In the genomic region with DNA sequence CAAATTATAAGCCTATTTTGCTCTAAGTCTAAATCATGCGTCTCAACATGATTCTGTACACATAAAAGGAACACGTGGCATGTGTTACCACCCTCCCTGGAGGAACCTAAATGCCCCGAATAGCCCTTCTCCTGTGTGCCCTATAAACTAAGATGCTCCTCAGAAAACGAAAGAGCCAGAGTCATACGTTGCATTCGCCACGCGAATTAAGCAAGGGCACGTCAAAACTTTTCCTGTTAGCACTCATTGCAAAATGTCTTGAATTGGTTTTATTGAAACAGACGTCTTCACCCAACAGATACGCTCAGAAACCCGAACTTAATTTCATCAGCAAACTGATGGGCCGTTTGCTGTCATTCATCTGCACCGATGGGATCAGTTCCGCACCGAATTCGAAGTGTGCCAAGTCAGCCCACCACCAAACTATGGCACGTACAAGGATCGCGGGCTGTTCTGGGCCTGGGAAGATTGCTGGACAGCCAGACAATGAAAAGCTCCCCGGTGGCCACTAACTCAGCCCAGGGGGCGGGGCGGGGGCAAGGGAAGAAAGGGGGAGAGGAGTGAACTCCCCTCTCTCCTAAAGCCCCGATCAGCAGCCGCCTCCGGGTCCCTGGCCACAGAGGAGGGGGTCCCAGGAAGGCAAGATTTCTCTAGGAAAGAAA, we compare ENCODE assay signal across 8 mouse cellular contexts. TPM values are rescaled to one million over a fixed set of nuclear protein-coding genes. Genes with fewer than 3 reads are reported as not detected.
DNase-seq lines count a peak whose midpoint lies in the region; ATAC-seq and TF ChIP-seq lines count a peak whose summit lies in the region.

No protein-coding gene starts in this region.

- no peak for TF ChIP-seq POLR2A in cerebellum, adult 2 months (IDR thresholded peaks at IDR 0.05; ENCODE audit: borderline replicate concordance, insufficient read depth, low read length)
- no peak for TF ChIP-seq POLR2A in testis, adult 2 months (IDR thresholded peaks at IDR 0.05; ENCODE audit: control insufficient read depth, low read depth, low read length)

- TF ChIP-seq CTCF in cerebellum, adult 2 months (IDR thresholded peaks at IDR 0.05; ENCODE audit: borderline replicate concordance, insufficient read depth, low read depth, low read length): no peak
- no peak for TF ChIP-seq CTCF in intestine, postnatal 0 days (IDR thresholded peaks at IDR 0.05; ENCODE audit: low read depth)
- TF ChIP-seq CTCF in testis, adult 2 months (IDR thresholded peaks at IDR 0.05; ENCODE audit: control insufficient read depth, insufficient read depth, insufficient replicate concordance, low read depth, low read length): no peak

- WGBS in cerebellum, adult 2 months: 2% methylated on average over 26 of the region's 26 CpGs
- 3% methylated on average over 26 of the region's 26 CpGs for WGBS in intestine, postnatal 0 days

- peak in 1 of 2 experiments; percentile 36 for DNase-seq in cerebellum, adult 2 months
- no peak for DNase-seq in cerebellum, postnatal 36 days
- peak; percentile 60 for DNase-seq in adrenal gland, postnatal 10 days
- peak; percentile 36 for DNase-seq in forelimb bud, embryonic 11.5 days (ENCODE audit: low read depth, low spot score)
- DNase-seq in lung, postnatal 4 days: peak; percentile 50 to 53
- DNase-seq in left cerebral cortex, postnatal 14 days (ENCODE audit: low spot score in 2 of 2): no peak

- no peak for ATAC-seq in intestine, postnatal 0 days

- H3K9ac ChIP-seq in intestine, postnatal 0 days (ENCODE audit: low read depth, low read length): peak overlapping the region; percentile 63

- peak overlapping the region; percentile 82 for H3K4me3 ChIP-seq in cerebellum, adult 2 months (replicated peaks; ENCODE audit: insufficient read depth, low read depth, low read length)
- H3K4me3 ChIP-seq in intestine, postnatal 0 days (ENCODE audit: low read depth, low read length): peak overlapping the region; percentile 63
- H3K4me3 ChIP-seq in testis, adult 2 months (ENCODE audit: control insufficient read depth, low read depth, low read length): peak overlapping the region; percentile 91

- H3K36me3 ChIP-seq in intestine, postnatal 0 days (ENCODE audit: control insufficient read depth, insufficient read depth): no peaks in the 10 kb centered on the region
- H3K36me3 ChIP-seq in testis, adult 2 months (ENCODE audit: control insufficient read depth, insufficient read depth, low read length): no peaks in the 10 kb centered on the region; the same call in 1 of the 2 replicates

- no peaks in the 10 kb centered on the region for H3K9me3 ChIP-seq in intestine, postnatal 0 days (ENCODE audit: control insufficient read depth)

- no peak overlapping the region; the same call in 1 of the 2 replicates for H3K27ac ChIP-seq in cerebellum, adult 2 months (ENCODE audit: insufficient read depth, low read length)
- H3K27ac ChIP-seq in intestine, postnatal 0 days (ENCODE audit: low read depth, low read length): peak overlapping the region; percentile 15; the same call in 1 of the 2 replicates
- H3K27ac ChIP-seq in testis, adult 2 months (ENCODE audit: control insufficient read depth, insufficient read depth, low read depth, low read length): peak overlapping the region; percentile 62

- peak overlapping the region; percentile 93 for H3K4me2 ChIP-seq in intestine, postnatal 0 days (replicated peaks; ENCODE audit: low read depth)

- intact Hi-C loops in left cerebral cortex, postnatal 14 days (cut with DNase I): no loop called here

- peaks cover 10% of the 10 kb centered on the region for H3K4me1 ChIP-seq in cerebellum, adult 2 months (ENCODE audit: control insufficient read depth, insufficient read depth, low read length)
- no peaks in the 10 kb centered on the region for H3K4me1 ChIP-seq in intestine, postnatal 0 days (replicated peaks; ENCODE audit: control insufficient read depth, insufficient read depth, low read length)
- peaks cover 5% of the 10 kb centered on the region for H3K4me1 ChIP-seq in testis, adult 2 months (ENCODE audit: control insufficient read depth, insufficient read depth, low read length)

- H3K27me3 ChIP-seq in cerebellum, adult 2 months (ENCODE audit: control insufficient read depth, insufficient read depth, low read length): no peaks in the 10 kb centered on the region
- H3K27me3 ChIP-seq in intestine, postnatal 0 days (replicated peaks; ENCODE audit: control insufficient read depth, insufficient read depth, low read length): no peaks in the 10 kb centered on the region
- H3K27me3 ChIP-seq in testis, adult 2 months (ENCODE audit: control insufficient read depth, insufficient read depth, low read length): no peaks in the 10 kb centered on the region

RNA-seq across cellular contexts. Expression of gene Nxn, which starts 1.2 kb away (rescaled TPM):
- 24.3 and 29.8 TPM in 2 replicates for polyA plus RNA-seq in cerebellum, adult 2 months (2012; rRNA removed)
- 10 to 100 TPM; 22.5 to 25.0 TPM for total RNA-seq in adrenal gland, postnatal 10 days (2021)
- polyA plus RNA-seq in intestine, postnatal 0 days (2015; fragmentation: Nextera tagmentation; extraction: Ambion mirVana): 14.9 and 15.9 TPM in 2 replicates
- 83.2 and 84.0 TPM in 2 replicates for polyA plus RNA-seq in testis, adult 2 months (2012; rRNA removed)
- total RNA-seq in left cerebral cortex, postnatal 14 days (2021): 10 to 100 TPM; 10.1 to 12.2 TPM

RNA-seq across cellular contexts. Expression of gene Timm22, which starts 9.0 kb away (rescaled TPM):
- polyA plus RNA-seq in cerebellum, adult 2 months (2012; rRNA removed): 27.2 and 33.7 TPM in 2 replicates
- 10 to 100 TPM; 45.2 to 47.5 TPM for total RNA-seq in adrenal gland, postnatal 10 days (2021)
- polyA plus RNA-seq in intestine, postnatal 0 days (2015; fragmentation: Nextera tagmentation; extraction: Ambion mirVana): 95.2 and 96.0 TPM in 2 replicates
- 7.5 and 8.6 TPM in 2 replicates for polyA plus RNA-seq in testis, adult 2 months (2012; rRNA removed)
- 10 to 100 TPM; 38.0 to 40.1 TPM for total RNA-seq in left cerebral cortex, postnatal 14 days (2021)

Comparison
In these comparisons a context has a peak if more than half of its experiments do, and no peak if none do; other contexts are left out.
1. DNase-seq: peak in adrenal gland, postnatal 10 days (single experiment), forelimb bud, embryonic 11.5 days (single experiment) and lung, postnatal 4 days (2 of 2); none in cerebellum, postnatal 36 days (0 of 2) and left cerebral cortex, postnatal 14 days (0 of 2).
2. Peak in every context shown above with its lines, with median percentiles within 50 percentile points of each other: H3K4me3 ChIP-seq.